Mouse (Mus musculus) heart, postnatal 0 days (tissue): Measurements from ENCODE around the gene C5ar1. TPM values are rescaled to one million over a fixed set of nuclear protein-coding genes. Genes with fewer than 3 reads are reported as not detected.
"Not testable (repeated sequence)": the region's sequence is repeated elsewhere in the genome, so short reads cannot be mapped to it uniquely, and the experiment has no call there.

Source experiments
- ATAC-seq: fragments of 200-750 bp; cut with Nextera tagmentation; 2 replicates; pipeline ENCODE4 v1.8.0; 2017; ENCODE audit warnings: low read depth, moderate number of reproducible peaks, moderate library complexity; ENCODE audit not compliant: insufficient read depth
- DNase-seq: peaks from one replicate; pipeline ENCODE4 v3.0.0-alpha.2; 2016; ENCODE audit warnings: low spot score
- H3K27ac ChIP-seq: fragments of 300-500 bp; sonication (generic); 2 replicates; pipeline ENCODE4 v1.5.1; 2014; ENCODE audit warnings: low read depth, mild to moderate bottlenecking
- H3K27me3 ChIP-seq: fragments of 300-500 bp; sonication (generic); 2 replicates; pipeline ENCODE4 v1.6.1; 2014; ENCODE audit warnings: low read length, mixed read lengths; ENCODE audit not compliant: control insufficient read depth, insufficient read depth
- H3K36me3 ChIP-seq: fragments of 300-500 bp; sonication (generic); replicated peaks from 2 replicates; pipeline ENCODE4 v1.6.1; 2014; ENCODE audit warnings: low read length, mixed read lengths; ENCODE audit not compliant: control insufficient read depth, insufficient read depth
- H3K4me1 ChIP-seq: fragments of 300-500 bp; sonication (generic); 2 replicates; pipeline ENCODE4 v1.6.1; 2014; ENCODE audit warnings: antibody characterized with exemption; ENCODE audit not compliant: control insufficient read depth, insufficient read depth
- H3K4me2 ChIP-seq: fragments of 300-500 bp; sonication (generic); 2 replicates; pipeline ENCODE4 v1.6.1; 2014; ENCODE audit warnings: low read depth, mild to moderate bottlenecking, low read length, moderate library complexity
- H3K4me3 ChIP-seq: fragments of 300-500 bp; sonication (generic); 2 replicates; pipeline ENCODE4 v1.5.1; 2014; ENCODE audit warnings: low read depth, low read length
- H3K9ac ChIP-seq: fragments of 300-500 bp; sonication (generic); replicated peaks from 2 replicates; pipeline ENCODE4 v1.6.1; 2014; ENCODE audit warnings: low read depth, low read length, mixed read lengths
- H3K9me3 ChIP-seq: fragments of 300-500 bp; sonication (generic); replicated peaks from 2 replicates; pipeline ENCODE4 v1.6.1; 2016; ENCODE audit warnings: low read length; ENCODE audit not compliant: control insufficient read depth
- CTCF ChIP-seq: IDR thresholded peaks from 2 replicates; pipeline ENCODE4 v1.5.1; 2016; ENCODE audit warnings: antibody characterized with exemption, control low read depth, low read depth
- EP300 ChIP-seq: IDR thresholded peaks from 2 replicates; pipeline ENCODE4 v1.6.1; 2016; ENCODE audit warnings: antibody characterized with exemption, low read depth
- WGBS: fragments of 180-500 bp; shearing (Covaris S2); extraction: QIAGEN DNeasy Blood & Tissue Kit; methylation state at CpG from one replicate; pipeline ENCODE4 v1.1.7; 2014; 5-methylcytosine and 5-hydroxymethylcytosine counted together
- polyA plus RNA-seq: library from polyadenylated mRNA; unstranded; fragments of >200 nt; fragmentation: Nextera tagmentation; extraction: Ambion mirVana; gene quantifications from 2 replicates; pipeline ENCODE4 v1.2.1, GENCODE M21; 2015
- total RNA-seq: library from RNA; depleted of rRNA; stranded (reverse); fragments of >200 nt; gene quantifications from 2 replicates; pipeline ENCODE4 v1.2.3, GENCODE M21; 2014; ENCODE audit warnings: low replicate concordance

The C5ar1 gene
- total and polyA plus RNA-seq, 2 experiments from 2014 or later, result 1.9 to 2.0 TPM

- H3K36me3 ChIP-seq, result peaks cover 45% of the 10 kb centered on the region
- ATAC-seq, result no peak
These were observed 15.9 kb upstream of the C5ar1 start for GRCm38 (mm10) chr7:16274922-16275890.

GRCm38 (mm10) chr7:16273766-16274140, 14.4 kb upstream of the C5ar1 start:
- no peaks in the 10 kb centered on the region for H3K9me3 ChIP-seq
- H3K4me1 ChIP-seq, result 0 out of 2 replicates have a peak, but pooled peaks cover 4% of the 10 kb centered on the region
- peak overlapping the region; percentile 46 for H3K9ac ChIP-seq
- peak overlapping the region; percentile 54 for H3K27ac ChIP-seq
- WGBS, result 6% methylated on average over 18 of the region's 18 CpGs
- H3K4me3 ChIP-seq, result peak overlapping the region; percentile 57
- peak; percentile 30 for ATAC-seq
- H3K4me2 ChIP-seq, result peak overlapping the region; percentile 93
- DNase-seq, result peak; percentile 57
- no peak for TF ChIP-seq CTCF
- no peaks in the 10 kb centered on the region for H3K27me3 ChIP-seq
- peaks cover 32% of the 10 kb centered on the region for H3K36me3 ChIP-seq

More at GRCm38 (mm10) chr7:16274922-16275890, 15.9 kb upstream of the C5ar1 start:
- H3K4me1 ChIP-seq, result 0 out of 2 replicates have a peak, but pooled peaks cover 4% of the 10 kb centered on the region
- no peaks in the 10 kb centered on the region for H3K27me3 ChIP-seq
- no peak for TF ChIP-seq CTCF
- no peak for TF ChIP-seq EP300
- no peak overlapping the region for H3K27ac ChIP-seq
- no peak overlapping the region for H3K4me3 ChIP-seq
- 86% methylated on average over 10 of the region's 10 CpGs for whole genome bisulfite sequencing
- no peak overlapping the region for H3K4me2 ChIP-seq
- no peak overlapping the region for H3K9ac ChIP-seq
- DNase-seq, result no peak
- H3K9me3 ChIP-seq, result no peaks in the 10 kb centered on the region

GRCm38 (mm10) chr7:16273081-16273765, 13.9 kb upstream of the C5ar1 start, which contains the start of gene Inafm1:
TSS of gene Inafm1 (minus strand) at chr7:16273617.
- ATAC-seq (peak; percentile 81), DNase-seq (peak; percentile 88)
- peak within 1 kb of the TSS; percentile 57 for H3K4me3 ChIP-seq
- peak within 1 kb of the TSS; percentile 74 for H3K27ac ChIP-seq
- peaks cover 27% of the 10 kb centered on the region for H3K36me3 ChIP-seq
- peak within 1 kb of the TSS; percentile 93 for H3K4me2 ChIP-seq
- 0 out of 2 replicates have a peak, but pooled peaks cover 4% of the 10 kb centered on the region for H3K4me1 ChIP-seq
- under 1% methylated on average over 28 of the region's 49 CpGs for WGBS
- peak within 1 kb of the TSS; percentile 46 for H3K9ac ChIP-seq
- no peaks in the 10 kb centered on the region for H3K9me3 ChIP-seq
- no peaks in the 10 kb centered on the region for H3K27me3 ChIP-seq
- TF ChIP-seq CTCF, result no peak
- TF ChIP-seq EP300, result no peak

- H3K36me3 ChIP-seq, result peaks cover 21% of the 10 kb centered on the region
- peak overlapping the region; percentile 93 for H3K4me2 ChIP-seq
- ATAC-seq (peak; percentile 81), DNase-seq (peak; percentile 42)
- peak overlapping the region; percentile 57 for H3K4me3 ChIP-seq
- H3K4me1 ChIP-seq, result 0 out of 2 replicates have a peak, but pooled peaks cover 4% of the 10 kb centered on the region
- no peaks in the 10 kb centered on the region for H3K27me3 ChIP-seq
- H3K9me3 ChIP-seq, result no peaks in the 10 kb centered on the region
- peak overlapping the region; percentile 74 for H3K27ac ChIP-seq
- TF ChIP-seq CTCF (0 out of 2 replicates have a peak, but pooled peaks have one; percentile 10), EP300 (no peak)
- peak overlapping the region; percentile 46 for H3K9ac ChIP-seq
- WGBS, result under 1% methylated on average over 42 of the region's 46 CpGs
These were observed 13.3 kb upstream of the C5ar1 start for GRCm38 (mm10) chr7:16272681-16273080.

- Histone ChIP-seq H3K9me3 (no peaks in the 10 kb centered on the region), H3K4me1 (0 out of 2 replicates have a peak, but pooled peaks cover 4% of the 10 kb centered on the region), H3K27ac (no peak overlapping the region), H3K4me3 (no peak overlapping the region), H3K4me2 (no peak overlapping the region), H3K36me3 (peaks cover 7% of the 10 kb centered on the region), H3K27me3 (no peaks in the 10 kb centered on the region), H3K9ac (no peak overlapping the region)
- no peak for TF ChIP-seq CTCF
- no peak for TF ChIP-seq EP300
- WGBS, result 33% methylated on average over 1 of the region's 1 CpGs
- no peak for ATAC-seq
- DNase-seq, result no peak
These were observed 11.8 kb upstream of the C5ar1 start for GRCm38 (mm10) chr7:16271139-16271538.

GRCm38 (mm10) chr7:16266593-16266992, 7.3 kb upstream of the C5ar1 start:
- H3K4me3 ChIP-seq, H3K9ac ChIP-seq, H3K9me3 ChIP-seq, H3K36me3 ChIP-seq, DNase-seq, ATAC-seq, H3K4me2 ChIP-seq, H3K27me3 ChIP-seq, H3K4me1 ChIP-seq, H3K27ac ChIP-seq: not testable (repeated sequence)
- WGBS, result 69% methylated on average over 7 of the region's 7 CpGs
